28 mouse cellular contexts compared by ENCODE assay signal in genomic region chr11:119780290-119780689, GRCm38 (mm10).
DNase-seq lines count a peak whose midpoint lies in the region; ATAC-seq lines count a peak whose summit lies in the region.
"Had no signal": no experiment of that assay in that cellular context is flagged by ENCODE, and none has a peak within 500 bp of the region (broad histone marks: within the 10 kb centered on the region; RNA-seq: fewer than 3 reads in every experiment).

No protein-coding gene starts in this region.

- WGBS in forebrain, embryonic 13.5 days: 86% methylated on average over 8 of the region's 8 CpGs
- WGBS in forebrain, embryonic 15.5 days: 86% methylated on average over 8 of the region's 8 CpGs

- H3K9ac ChIP-seq in forebrain, embryonic 13.5 days: peak overlapping the region; percentile 21; the same call in 1 of the 2 replicates
- H3K9ac ChIP-seq in forebrain, embryonic 15.5 days (replicated peaks): no peak overlapping the region
- H3K9ac ChIP-seq: forebrain, postnatal 0 days; hindbrain, embryonic 14.5 days; limb, embryonic 12.5 days; midbrain, embryonic 15.5 days; stomach, embryonic 15.5 days had no signal

- H3K27ac ChIP-seq in forebrain, embryonic 13.5 days: no peak overlapping the region; the same call in 1 of the 2 replicates
- H3K27ac ChIP-seq in forebrain, embryonic 15.5 days (replicated peaks): no peak overlapping the region; the same call in 1 of the 2 replicates
- H3K27ac ChIP-seq: hindbrain, embryonic 14.5 days; layer of hippocampus, adult 2 months; left cerebral cortex, adult 2 months; limb, embryonic 12.5 days; midbrain, embryonic 15.5 days; stomach, embryonic 15.5 days had no signal

- H3K27me3 ChIP-seq in forebrain, embryonic 13.5 days: no peaks in the 10 kb centered on the region
- H3K27me3 ChIP-seq in forebrain, embryonic 15.5 days: no peaks in the 10 kb centered on the region
- H3K27me3 ChIP-seq: limb, embryonic 12.5 days; midbrain, embryonic 15.5 days; stomach, embryonic 15.5 days had no signal

- H3K36me3 ChIP-seq in forebrain, embryonic 13.5 days (ENCODE audit: poor library complexity, severe bottlenecking): peaks cover 22% of the 10 kb centered on the region
- no peaks in the 10 kb centered on the region for H3K36me3 ChIP-seq in forebrain, embryonic 15.5 days
- H3K36me3 ChIP-seq: midbrain, embryonic 15.5 days; stomach, embryonic 15.5 days had no signal

- peaks cover 9% of the 10 kb centered on the region; the same call in 1 of the 2 replicates for H3K4me1 ChIP-seq in forebrain, embryonic 13.5 days
- H3K4me1 ChIP-seq in forebrain, embryonic 15.5 days: peaks cover 9% of the 10 kb centered on the region
- H3K4me1 ChIP-seq: limb, embryonic 12.5 days; midbrain, embryonic 15.5 days; stomach, embryonic 15.5 days had no signal

- H3K4me2 ChIP-seq in forebrain, embryonic 13.5 days: no peak overlapping the region
- H3K4me2 ChIP-seq in forebrain, embryonic 15.5 days (replicated peaks): no peak overlapping the region
- H3K4me2 ChIP-seq: heart, embryonic 11.5 days; hindbrain, embryonic 14.5 days; limb, embryonic 12.5 days; midbrain, embryonic 15.5 days; stomach, embryonic 15.5 days had no signal

- no peak overlapping the region for H3K4me3 ChIP-seq in forebrain, embryonic 13.5 days
- no peak overlapping the region for H3K4me3 ChIP-seq in forebrain, embryonic 15.5 days
- H3K4me3 ChIP-seq: layer of hippocampus, adult 2 months; left cerebral cortex, adult 2 months; limb, embryonic 12.5 days; midbrain, embryonic 15.5 days; stomach, embryonic 15.5 days had no signal

- no peak for ATAC-seq in forebrain, embryonic 13.5 days
- no peak for ATAC-seq in forebrain, embryonic 15.5 days (replicated peaks)
- ATAC-seq in common myeloid progenitor, adult 5-6 weeks (replicated peaks; ENCODE audit: low read depth, poor library complexity, severe bottlenecking): peak; percentile 54; the same call in 1 of the 2 replicates
- ATAC-seq in megakaryocyte, adult 5-6 weeks (ENCODE audit: poor library complexity, severe bottlenecking): peak; percentile 74
- no peak for ATAC-seq in frontal cortex, adult (ENCODE audit: low TSS enrichment)
- ATAC-seq: forebrain, postnatal 0 days; inflammation-experienced regulatory T-cells, adult 6 months; midbrain, embryonic 15.5 days had no signal

- peak; percentile 30 for DNase-seq in A20 (ENCODE audit: low read depth, low spot score)
- no peak for DNase-seq in frontal cortex, adult 2 months (ENCODE audit: extremely low spot score in 1 of 2, low spot score in 1 of 2)
- DNase-seq in lung, adult 18-20 months: no peak
- DNase-seq: adrenal gland, postnatal 25 days; cerebellum, adult 18-20 months; cerebellum, postnatal 14 days; forebrain, postnatal 0 days; gastrocnemius, postnatal 25 days; heart, adult 18-20 months; heart, postnatal 36 days; kidney, adult 11 months; kidney, postnatal 36 days; lung, postnatal 10 days; retina, postnatal 1 day; right cerebral cortex, postnatal 25 days had no signal

- H3K9me3 ChIP-seq in forebrain, embryonic 13.5 days (replicated peaks): peaks cover 13% of the 10 kb centered on the region
- peaks cover 5% of the 10 kb centered on the region; the same call in 1 of the 2 replicates for H3K9me3 ChIP-seq in forebrain, embryonic 15.5 days
- H3K9me3 ChIP-seq: midbrain, embryonic 15.5 days had no signal

Comparison
In these comparisons a context has a peak if more than half of its experiments do, and no peak if none do; other contexts are left out.
1. ATAC-seq: peak in common myeloid progenitor, adult 5-6 weeks (single experiment) and megakaryocyte, adult 5-6 weeks (single experiment); none in forebrain, embryonic 13.5 days (single experiment), forebrain, embryonic 15.5 days (single experiment) and frontal cortex, adult (single experiment).